Mouse (Mus musculus) liver, embryonic 14.5 days (tissue): ENCODE data around the gene Ttll3. TPM values are rescaled to one million over a fixed set of nuclear protein-coding genes. Genes with fewer than 3 reads are reported as not detected.

ENCODE experiments used
- ATAC-seq: fragments of 200-750 bp; cut with Nextera tagmentation; 2 replicates; pipeline ENCODE4 v1.8.0; 2017; ENCODE audit warnings: moderate number of reproducible peaks, mild to moderate bottlenecking, moderate library complexity; ENCODE audit not compliant: insufficient read depth
- DNase-seq, 3 experiments: peaks; one replicate each; pipeline ENCODE4 v3.0.0-alpha.2; 2012 to 2013; ENCODE audit warnings: low read depth in 3 of 3, low spot score in 3 of 3
- H3K27ac ChIP-seq: fragments of 300-500 bp; sonication (generic); 2 replicates; pipeline ENCODE4 v1.5.1; 2014; ENCODE audit warnings: moderate library complexity, mild to moderate bottlenecking, control low read depth, inconsistent platforms
- H3K27me3 ChIP-seq: fragments of 300-500 bp; sonication (generic); 2 replicates; pipeline ENCODE4 v1.6.1; 2014; ENCODE audit warnings: mild to moderate bottlenecking, low read length, moderate library complexity; ENCODE audit not compliant: control insufficient read depth, insufficient read depth
- H3K36me3 ChIP-seq: fragments of 300-500 bp; sonication (generic); replicated peaks from 2 replicates; pipeline ENCODE4 v1.6.1; 2014; ENCODE audit warnings: low read depth; ENCODE audit not compliant: control insufficient read depth, insufficient read depth
- H3K4me1 ChIP-seq, 2 experiments: fragments of 200-500 bp in 1 of 2; fragments of 300-500 bp in 1 of 2; sonication (generic) in 1 of 2; replicated peaks; 2 replicates each; pipeline ENCODE4 v1.6.1; 2012 to 2014; ENCODE audit warnings: antibody characterized with exemption in 1 of 2, inconsistent platforms in 1 of 2, low read length in 1 of 2; ENCODE audit not compliant: control insufficient read depth in 2 of 2, insufficient read depth in 2 of 2
- H3K4me2 ChIP-seq: fragments of 300-500 bp; sonication (generic); 2 replicates; pipeline ENCODE4 v1.6.1; 2014; ENCODE audit warnings: low read depth, mild to moderate bottlenecking, control low read depth, moderate library complexity
- H3K4me3 ChIP-seq, 2 experiments: fragments of 200-500 bp in 1 of 2; fragments of 300-500 bp in 1 of 2; sonication (generic) in 1 of 2; 2 replicates each; pipeline ENCODE4 v1.5.1; 2012 to 2014; ENCODE audit warnings: low read depth in 2 of 2, low read length in 2 of 2, mild to moderate bottlenecking in 2 of 2, control low read depth in 1 of 2, inconsistent platforms in 1 of 2, moderate library complexity in 1 of 2; ENCODE audit not compliant: insufficient read depth in 1 of 2
- H3K9ac ChIP-seq: fragments of 300-500 bp; sonication (generic); replicated peaks from 2 replicates; pipeline ENCODE4 v1.6.1; 2014; ENCODE audit warnings: mild to moderate bottlenecking, control low read depth, moderate library complexity
- H3K9me3 ChIP-seq: fragments of 300-500 bp; sonication (generic); 2 replicates; pipeline ENCODE4 v1.6.1; 2016; ENCODE audit warnings: low read length, mixed read lengths; ENCODE audit not compliant: control insufficient read depth
- CTCF ChIP-seq: IDR thresholded peaks from 2 replicates; pipeline ENCODE4 v1.5.1; 2016; ENCODE audit warnings: antibody characterized with exemption, low read depth, control low read depth
- EP300 ChIP-seq: IDR thresholded peaks from 2 replicates; pipeline ENCODE4 v1.6.1; 2016; ENCODE audit warnings: antibody characterized with exemption, low read depth
- WGBS: fragments of 180-500 bp; shearing (Covaris S2); extraction: QIAGEN DNeasy Blood & Tissue Kit; methylation state at CpG from one replicate; pipeline ENCODE4 v1.1.7; 2014; ENCODE audit not compliant: insufficient replicate concordance; 5-methylcytosine and 5-hydroxymethylcytosine counted together
- polyA plus RNA-seq, 2 experiments: library from polyadenylated mRNA; depleted of rRNA in 1 of 2; stranded (reverse) in 1 of 2; unstranded in 1 of 2; fragments of >200 nt; fragmentation: Nextera tagmentation in 1 of 2; extraction: Ambion mirVana in 1 of 2; gene quantifications; 2 replicates each; pipeline versions ENCODE4 v1.2.1 to v1.2.3; 2012 to 2014

Ttll3 gene
- polyA plus RNA-seq, 2 experiments: 0.41 to 1.6 TPM

DNA sequence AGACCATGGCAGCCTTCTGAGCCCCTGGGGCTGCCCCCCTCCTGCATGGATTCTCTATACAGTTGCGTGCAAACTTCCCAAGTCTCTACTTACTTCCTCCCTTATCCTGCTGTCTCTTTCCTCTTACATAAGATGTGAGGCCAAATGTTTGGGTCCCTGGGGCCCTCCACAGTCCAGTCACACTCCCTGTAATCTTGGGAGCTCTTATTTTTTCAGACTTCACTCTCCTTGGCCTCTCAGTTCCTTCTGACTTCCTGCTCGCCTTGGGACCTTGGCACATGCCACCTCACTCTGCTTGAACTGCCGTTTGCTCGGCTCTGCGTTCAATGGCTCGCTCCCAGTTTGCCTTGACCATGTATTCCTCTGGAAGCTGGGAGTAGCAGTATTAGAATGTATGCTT is 4.9 kb downstream of the Ttll3 start:
- Histone ChIP-seq H3K9me3 (no peaks in the 10 kb centered on the region), H3K4me3 (no peak overlapping the region), H3K4me2 (no peak overlapping the region), H3K9ac (no peak overlapping the region), H3K36me3 (peaks cover 15% of the 10 kb centered on the region), H3K27me3 (peaks cover 6% of the 10 kb centered on the region), H3K4me1 (0 out of 4 replicates have a peak, but pooled peaks cover 0 to 2% of the 10 kb centered on the region in 2 experiments), H3K27ac (no peak overlapping the region)
- DNase-seq (no peak), ATAC-seq (no peak)
- TF ChIP-seq EP300: no peak
- no peak for TF ChIP-seq CTCF
- 68% methylated on average over 6 of the region's 6 CpGs for WGBS

DNA sequence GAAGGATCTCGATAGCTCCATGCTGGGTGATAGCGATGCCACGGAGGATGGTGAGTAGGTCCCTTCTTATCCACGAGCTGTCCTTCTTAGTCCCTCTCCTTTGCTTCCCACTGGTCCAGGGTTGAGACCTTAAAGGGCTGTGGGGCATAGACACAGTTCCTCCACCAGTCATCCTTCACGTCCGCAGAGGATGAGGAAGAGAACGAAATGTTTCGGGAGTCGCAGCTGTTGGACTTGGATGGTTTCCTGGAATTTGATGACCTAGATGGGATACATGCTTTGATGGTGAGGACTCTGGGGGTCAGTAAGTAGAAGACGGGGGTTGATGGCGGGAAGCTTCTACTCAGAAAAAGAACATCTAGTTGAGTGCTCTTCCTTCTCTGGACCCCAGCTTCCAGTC is 5.8 kb downstream of the Ttll3 start:
- DNase-seq (no peak), ATAC-seq (no peak)
- Histone ChIP-seq H3K27me3 (peaks cover 6% of the 10 kb centered on the region), H3K9ac (no peak overlapping the region), H3K4me1 (0 out of 4 replicates have a peak, but pooled peaks cover 0 to 2% of the 10 kb centered on the region in 2 experiments), H3K4me2 (no peak overlapping the region), H3K9me3 (no peaks in the 10 kb centered on the region), H3K27ac (no peak overlapping the region), H3K36me3 (peaks cover 7% of the 10 kb centered on the region; the same call in 1 of the 2 replicates), H3K4me3 (no peak overlapping the region)
- 86% methylated on average over 11 of the region's 11 CpGs for WGBS
- TF ChIP-seq CTCF (no peak), EP300 (no peak)

GRCm38 (mm10) chr6:113395501-113395900 is 6.4 kb downstream of the Ttll3 start:
- Histone ChIP-seq H3K4me3 (no peak overlapping the region), H3K9ac (no peak overlapping the region), H3K27ac (no peak overlapping the region), H3K36me3 (no peaks in the 10 kb centered on the region; the same call in 1 of the 2 replicates), H3K27me3 (peaks cover 6% of the 10 kb centered on the region), H3K4me2 (no peak overlapping the region), H3K9me3 (no peaks in the 10 kb centered on the region), H3K4me1 (0 out of 4 replicates have a peak, but pooled peaks cover 0 to 2% of the 10 kb centered on the region in 2 experiments)
- DNase-seq: no peak
- 84% methylated on average over 6 of the region's 6 CpGs for WGBS
- TF ChIP-seq CTCF (peak; percentile 19; the same call in 1 of the 2 replicates), EP300 (no peak)
- no peak for ATAC-seq

- H3K4me3 ChIP-seq: no peak overlapping the region
- peaks cover 6% of the 10 kb centered on the region for H3K27me3 ChIP-seq
- TF ChIP-seq CTCF: no peak
- no peak for TF ChIP-seq EP300
- DNase-seq (no peak), ATAC-seq (no peak)
- 68% methylated on average over 10 of the region's 10 CpGs for WGBS
- H3K9ac ChIP-seq: no peak overlapping the region
- H3K4me1 ChIP-seq: 0 out of 4 replicates have a peak, but pooled peaks cover 0 to 2% of the 10 kb centered on the region in 2 experiments
- H3K27ac ChIP-seq: no peak overlapping the region
- H3K4me2 ChIP-seq: no peak overlapping the region
- H3K9me3 ChIP-seq: no peaks in the 10 kb centered on the region
- no peaks in the 10 kb centered on the region for H3K36me3 ChIP-seq
Measured at GRCm38 (mm10) chr6:113396270-113397030, 7.4 kb downstream of the Ttll3 start.

- Histone ChIP-seq H3K27ac (no peak overlapping the region), H3K9me3 (no peaks in the 10 kb centered on the region), H3K27me3 (no peaks in the 10 kb centered on the region), H3K4me3 (no peak overlapping the region), H3K9ac (no peak overlapping the region), H3K4me2 (no peak overlapping the region), H3K4me1 (no peaks in the 10 kb centered on the region), H3K36me3 (no peaks in the 10 kb centered on the region)
- WGBS: 76% methylated on average over 13 of the region's 13 CpGs
- ATAC-seq (no peak), DNase-seq (no peak)
- TF ChIP-seq EP300 (no peak), CTCF (no peak)
Measured at GRCm38 (mm10) chr6:113402094-113402493, 13.0 kb downstream of the Ttll3 start.
